Mouse (Mus musculus): Measurements from ENCODE around the gene Serpinb1a. TPM values are rescaled to one million over a fixed set of nuclear protein-coding genes. Genes with fewer than 3 reads are reported as not detected.

The Serpinb1a gene
- polyA plus RNA-seq, 1 experiment from 2014 or later, result 1.6 TPM

DNA sequence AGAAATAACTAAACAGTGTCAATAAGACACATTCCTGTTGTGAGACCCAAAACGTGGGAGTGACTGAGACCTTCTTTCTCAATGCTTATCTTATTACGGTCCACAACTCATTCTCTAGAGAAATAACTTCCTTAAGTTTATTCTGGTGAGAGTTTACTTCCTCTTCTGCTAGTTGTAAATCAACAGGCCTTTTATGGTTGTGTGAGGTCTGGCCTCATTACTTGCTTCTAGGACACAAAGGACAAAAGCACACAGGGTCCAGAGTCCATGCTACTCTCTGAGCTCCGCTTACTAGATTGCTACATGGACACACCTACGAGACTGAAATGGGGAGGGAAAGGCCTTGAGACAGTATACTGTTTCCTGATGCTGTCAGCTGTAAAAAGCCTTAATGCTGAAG is 1.9 kb downstream of the Serpinb1a start:
- H3K27me3 ChIP-seq (replicated peaks; ENCODE audit: control insufficient read depth, insufficient read depth, low read length), result no peaks in the 10 kb centered on the region
- no peak overlapping the region for H3K27ac ChIP-seq (ENCODE audit: low read length)
- no peak for ATAC-seq
- H3K4me1 ChIP-seq (replicated peaks; ENCODE audit: control insufficient read depth, insufficient read depth, low read length), result no peaks in the 10 kb centered on the region
- H3K4me3 ChIP-seq (replicated peaks; ENCODE audit: low read length), result no peak overlapping the region
- H3K9me3 ChIP-seq (ENCODE audit: control insufficient read depth, low read length), result no peaks in the 10 kb centered on the region
- no peak overlapping the region for H3K4me2 ChIP-seq (ENCODE audit: low read length)
- WGBS, result 75% methylated on average over 4 of the region's 4 CpGs
- H3K36me3 ChIP-seq (ENCODE audit: control insufficient read depth, insufficient read depth), result no peaks in the 10 kb centered on the region
- H3K9ac ChIP-seq (replicated peaks; ENCODE audit: low read depth, low read length), result no peak overlapping the region

DNA sequence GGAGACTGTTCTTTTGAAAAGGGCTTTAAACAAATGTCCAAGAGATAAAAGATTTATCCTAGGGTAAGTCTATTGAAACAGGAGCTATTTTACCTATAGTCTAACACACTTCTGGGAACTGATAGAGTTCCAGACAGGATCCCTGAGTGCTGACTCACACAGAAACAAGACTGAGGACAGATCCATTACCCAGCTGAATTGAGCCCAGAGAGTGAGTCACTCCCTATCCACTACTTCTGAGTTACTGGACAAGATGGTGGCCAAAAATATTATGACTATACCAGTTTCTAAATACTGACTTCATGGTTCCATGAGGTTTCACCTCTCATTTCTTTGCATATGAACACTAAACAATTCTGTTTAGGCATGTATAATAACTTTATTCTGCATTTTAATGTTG is 4.8 kb downstream of the Serpinb1a start:
- ATAC-seq, result no peak
- Histone ChIP-seq H3K9me3 (ENCODE audit: control insufficient read depth, low read length) (no peaks in the 10 kb centered on the region), H3K36me3 (ENCODE audit: control insufficient read depth, insufficient read depth) (no peaks in the 10 kb centered on the region), H3K9ac (replicated peaks; ENCODE audit: low read depth, low read length) (no peak overlapping the region), H3K27me3 (replicated peaks; ENCODE audit: control insufficient read depth, insufficient read depth, low read length) (no peaks in the 10 kb centered on the region), H3K4me2 (ENCODE audit: low read length) (no peak overlapping the region), H3K4me3 (replicated peaks; ENCODE audit: low read length) (no peak overlapping the region), H3K4me1 (replicated peaks; ENCODE audit: control insufficient read depth, insufficient read depth, low read length) (no peaks in the 10 kb centered on the region), H3K27ac (ENCODE audit: low read length) (no peak overlapping the region)

DNA sequence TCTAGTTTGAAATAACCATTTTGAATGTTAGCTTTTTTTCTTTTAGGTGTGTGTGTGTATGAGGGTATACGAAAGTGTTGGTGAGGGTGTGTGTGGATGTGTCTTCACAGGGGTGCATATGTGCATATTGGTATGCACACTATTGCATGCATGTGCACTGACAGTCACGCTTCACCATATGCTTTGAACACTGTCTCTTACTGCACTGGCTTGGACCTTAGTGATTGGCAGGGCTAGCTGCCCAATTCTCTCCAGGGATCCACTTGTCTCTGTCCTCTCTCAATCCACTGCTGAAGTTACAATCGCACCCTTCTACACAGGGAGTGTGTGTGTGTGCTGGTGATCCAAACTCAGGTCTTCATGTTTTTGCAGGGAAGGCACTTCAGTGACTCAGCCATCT is 9.6 kb downstream of the Serpinb1a start:
- Histone ChIP-seq H3K36me3 (ENCODE audit: control insufficient read depth, insufficient read depth) (no peaks in the 10 kb centered on the region), H3K27me3 (replicated peaks; ENCODE audit: control insufficient read depth, insufficient read depth, low read length) (no peaks in the 10 kb centered on the region), H3K4me1 (replicated peaks; ENCODE audit: control insufficient read depth, insufficient read depth, low read length) (no peaks in the 10 kb centered on the region), H3K4me3 (replicated peaks; ENCODE audit: low read length) (no peak overlapping the region), H3K9me3 (ENCODE audit: control insufficient read depth, low read length) (no peaks in the 10 kb centered on the region), H3K27ac (ENCODE audit: low read length) (no peak overlapping the region), H3K9ac (replicated peaks; ENCODE audit: low read depth, low read length) (no peak overlapping the region), H3K4me2 (ENCODE audit: low read length) (no peak overlapping the region)
- ATAC-seq, result no peak
- WGBS, result 93% methylated on average over 3 of the region's 3 CpGs

DNA sequence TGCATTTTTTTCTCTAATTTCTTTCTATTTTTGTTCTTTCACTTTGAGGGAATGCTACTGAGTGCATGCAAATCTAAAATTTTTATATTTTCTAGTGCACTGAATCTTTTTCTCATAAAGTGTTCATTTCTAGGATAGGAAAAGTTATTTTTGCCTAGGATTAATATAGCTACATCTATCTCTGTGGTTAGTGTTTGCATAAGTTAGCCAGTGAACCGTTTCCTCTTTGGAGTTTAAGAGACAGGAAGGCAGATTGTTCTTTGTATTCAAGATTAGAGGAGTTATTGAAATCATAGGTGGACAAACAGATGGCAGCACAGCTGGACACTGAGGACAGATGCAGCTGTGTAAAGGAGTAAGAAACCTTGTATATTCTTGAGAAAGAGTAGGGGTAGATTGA is 11.7 kb downstream of the Serpinb1a start:
- H3K27ac ChIP-seq (ENCODE audit: low read length), result no peak overlapping the region
- ATAC-seq, result no peak
- no peak overlapping the region for H3K4me3 ChIP-seq (replicated peaks; ENCODE audit: low read length)
- no peak overlapping the region for H3K4me2 ChIP-seq (ENCODE audit: low read length)
- H3K36me3 ChIP-seq (ENCODE audit: control insufficient read depth, insufficient read depth), result no peaks in the 10 kb centered on the region
- no peaks in the 10 kb centered on the region for H3K4me1 ChIP-seq (replicated peaks; ENCODE audit: control insufficient read depth, insufficient read depth, low read length)
- H3K9me3 ChIP-seq (ENCODE audit: control insufficient read depth, low read length), result no peaks in the 10 kb centered on the region
- no peaks in the 10 kb centered on the region for H3K27me3 ChIP-seq (replicated peaks; ENCODE audit: control insufficient read depth, insufficient read depth, low read length)
- no peak overlapping the region for H3K9ac ChIP-seq (replicated peaks; ENCODE audit: low read depth, low read length)
- WGBS, result 67% methylated on average over 1 of the region's 1 CpGs

- no peak for ATAC-seq
- WGBS, result 93% methylated on average over 5 of the region's 5 CpGs
Observed at GRCm38 (mm10) chr13:32834513-32834912, 16.5 kb downstream of the Serpinb1a start.

DNA sequence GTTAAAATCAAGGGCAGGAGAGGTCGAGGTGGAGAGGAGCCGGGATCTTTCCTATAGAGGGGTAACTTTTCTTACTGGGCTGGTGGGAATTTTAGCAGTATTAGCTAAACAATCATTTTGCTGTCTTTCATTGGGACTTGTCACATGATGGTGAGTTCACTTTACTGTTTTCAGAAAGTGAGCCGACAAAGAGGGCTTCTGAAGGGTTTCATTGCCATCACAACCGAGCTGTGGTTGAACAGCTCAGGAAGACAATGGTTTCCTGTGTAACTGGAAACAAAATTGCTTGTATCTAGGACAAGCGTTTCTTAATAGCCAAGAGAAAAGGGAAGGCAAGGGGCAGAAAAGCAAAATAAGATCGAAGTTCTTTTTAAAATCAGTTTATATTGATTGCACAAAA is 17.7 kb downstream of the Serpinb1a start:
- ATAC-seq, result no peak
- Histone ChIP-seq H3K27ac (ENCODE audit: low read length) (no peak overlapping the region), H3K9ac (replicated peaks; ENCODE audit: low read depth, low read length) (no peak overlapping the region), H3K4me3 (replicated peaks; ENCODE audit: low read length) (no peak overlapping the region), H3K4me2 (ENCODE audit: low read length) (no peak overlapping the region), H3K9me3 (ENCODE audit: control insufficient read depth, low read length) (no peaks in the 10 kb centered on the region), H3K27me3 (replicated peaks; ENCODE audit: control insufficient read depth, insufficient read depth, low read length) (no peaks in the 10 kb centered on the region), H3K4me1 (replicated peaks; ENCODE audit: control insufficient read depth, insufficient read depth, low read length) (no peaks in the 10 kb centered on the region), H3K36me3 (ENCODE audit: control insufficient read depth, insufficient read depth) (no peaks in the 10 kb centered on the region)
- 65% methylated on average over 6 of the region's 6 CpGs for WGBS

More at GRCm38 (mm10) chr13:32834513-32834912, 16.5 kb downstream of the Serpinb1a start:
- Histone ChIP-seq H3K36me3 (ENCODE audit: control insufficient read depth, insufficient read depth) (no peaks in the 10 kb centered on the region), H3K4me3 (replicated peaks; ENCODE audit: low read length) (no peak overlapping the region), H3K4me1 (replicated peaks; ENCODE audit: control insufficient read depth, insufficient read depth, low read length) (no peaks in the 10 kb centered on the region), H3K9me3 (ENCODE audit: control insufficient read depth, low read length) (no peaks in the 10 kb centered on the region), H3K9ac (replicated peaks; ENCODE audit: low read depth, low read length) (no peak overlapping the region), H3K4me2 (ENCODE audit: low read length) (no peak overlapping the region), H3K27ac (ENCODE audit: low read length) (no peak overlapping the region), H3K27me3 (replicated peaks; ENCODE audit: control insufficient read depth, insufficient read depth, low read length) (no peaks in the 10 kb centered on the region)

GRCm38 (mm10) chr13:32832776-32833175 is 18.2 kb downstream of the Serpinb1a start:
- Histone ChIP-seq H3K4me1 (replicated peaks; ENCODE audit: control insufficient read depth, insufficient read depth, low read length) (no peaks in the 10 kb centered on the region), H3K27me3 (replicated peaks; ENCODE audit: control insufficient read depth, insufficient read depth, low read length) (no peaks in the 10 kb centered on the region), H3K4me3 (replicated peaks; ENCODE audit: low read length) (no peak overlapping the region), H3K9me3 (ENCODE audit: control insufficient read depth, low read length) (no peaks in the 10 kb centered on the region), H3K36me3 (ENCODE audit: control insufficient read depth, insufficient read depth) (no peaks in the 10 kb centered on the region), H3K4me2 (ENCODE audit: low read length) (no peak overlapping the region), H3K9ac (replicated peaks; ENCODE audit: low read depth, low read length) (no peak overlapping the region), H3K27ac (ENCODE audit: low read length) (no peak overlapping the region)
- WGBS, result 69% methylated on average over 3 of the region's 3 CpGs
- no peak for ATAC-seq

- H3K27ac ChIP-seq (ENCODE audit: low read length), result no peak overlapping the region
- H3K9me3 ChIP-seq (ENCODE audit: control insufficient read depth, low read length), result no peaks in the 10 kb centered on the region
- 87% methylated on average over 3 of the region's 3 CpGs for WGBS
- H3K4me1 ChIP-seq (replicated peaks; ENCODE audit: control insufficient read depth, insufficient read depth, low read length), result no peaks in the 10 kb centered on the region
- H3K4me2 ChIP-seq (ENCODE audit: low read length), result no peak overlapping the region
- H3K36me3 ChIP-seq (ENCODE audit: control insufficient read depth, insufficient read depth), result no peaks in the 10 kb centered on the region
- no peaks in the 10 kb centered on the region for H3K27me3 ChIP-seq (replicated peaks; ENCODE audit: control insufficient read depth, insufficient read depth, low read length)
- no peak for ATAC-seq
- no peak overlapping the region for H3K9ac ChIP-seq (replicated peaks; ENCODE audit: low read depth, low read length)
- no peak overlapping the region for H3K4me3 ChIP-seq (replicated peaks; ENCODE audit: low read length)
Observed at GRCm38 (mm10) chr13:32831505-32832273, 19.3 kb downstream of the Serpinb1a start.

DNA sequence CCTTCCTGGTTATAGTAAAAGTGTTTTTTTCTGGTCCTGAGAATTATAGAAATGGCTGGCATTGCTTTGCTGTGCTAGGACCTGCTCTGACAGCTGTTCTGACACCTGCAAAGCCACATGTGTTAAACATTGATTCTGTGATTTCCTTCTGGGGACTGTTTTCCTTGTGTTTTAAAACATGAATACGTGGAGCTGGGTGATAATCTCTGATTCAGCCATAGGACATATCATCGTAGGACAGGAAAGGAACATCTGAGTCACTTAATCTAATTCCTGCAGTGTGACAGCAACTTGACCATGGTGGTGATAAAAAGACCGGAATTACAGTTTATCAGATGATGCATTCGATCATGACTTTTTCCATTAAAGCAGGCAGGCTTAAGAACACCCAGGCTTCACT is 22.1 kb downstream of the Serpinb1a start:
- H3K27me3 ChIP-seq (replicated peaks; ENCODE audit: control insufficient read depth, insufficient read depth, low read length), result no peaks in the 10 kb centered on the region
- no peak overlapping the region for H3K27ac ChIP-seq (ENCODE audit: low read length)
- no peak overlapping the region for H3K4me3 ChIP-seq (replicated peaks; ENCODE audit: low read length)
- H3K9me3 ChIP-seq (ENCODE audit: control insufficient read depth, low read length), result no peaks in the 10 kb centered on the region
- H3K9ac ChIP-seq (replicated peaks; ENCODE audit: low read depth, low read length), result no peak overlapping the region
- 89% methylated on average over 4 of the region's 4 CpGs for WGBS
- ATAC-seq, result no peak
- H3K36me3 ChIP-seq (ENCODE audit: control insufficient read depth, insufficient read depth), result no peaks in the 10 kb centered on the region
- no peak overlapping the region for H3K4me2 ChIP-seq (ENCODE audit: low read length)
- H3K4me1 ChIP-seq (replicated peaks; ENCODE audit: control insufficient read depth, insufficient read depth, low read length), result no peaks in the 10 kb centered on the region

DNA sequence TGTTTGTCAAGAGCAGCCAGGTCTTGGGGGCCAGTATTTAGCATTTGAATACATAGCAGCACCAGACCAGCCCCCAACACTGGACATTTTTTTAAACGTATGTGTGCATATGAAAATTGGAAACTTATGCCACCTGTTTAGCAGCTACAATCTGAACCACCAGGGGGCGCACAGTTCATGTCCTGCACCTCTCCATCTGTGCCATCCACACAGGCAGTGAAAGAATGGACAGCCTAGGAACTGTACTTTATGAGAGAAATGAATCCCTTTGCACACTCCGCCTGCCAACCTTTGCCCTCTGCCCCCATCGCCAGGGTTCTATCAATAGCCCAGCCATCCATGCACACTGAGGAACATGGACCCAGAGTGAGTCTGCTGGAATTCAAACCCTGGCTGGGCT is 23.0 kb downstream of the Serpinb1a start:
- Histone ChIP-seq H3K4me1 (replicated peaks; ENCODE audit: control insufficient read depth, insufficient read depth, low read length) (no peaks in the 10 kb centered on the region), H3K36me3 (ENCODE audit: control insufficient read depth, insufficient read depth) (no peaks in the 10 kb centered on the region), H3K27me3 (replicated peaks; ENCODE audit: control insufficient read depth, insufficient read depth, low read length) (no peaks in the 10 kb centered on the region), H3K9me3 (ENCODE audit: control insufficient read depth, low read length) (no peaks in the 10 kb centered on the region), H3K4me2 (ENCODE audit: low read length) (no peak overlapping the region), H3K27ac (ENCODE audit: low read length) (no peak overlapping the region), H3K9ac (replicated peaks; ENCODE audit: low read depth, low read length) (no peak overlapping the region), H3K4me3 (replicated peaks; ENCODE audit: low read length) (no peak overlapping the region)
- ATAC-seq, result peak; percentile 53; the same call in 1 of the 2 replicates
- WGBS, result 62% methylated on average over 4 of the region's 4 CpGs
